Comparison of ENCODE assay signal across 15 mouse cellular contexts in genomic region chr11:102293971-102294370, GRCm38 (mm10). TPM values are rescaled to one million over a fixed set of nuclear protein-coding genes. Genes with fewer than 3 reads are reported as not detected.
DNase-seq lines count a peak whose midpoint lies in the region; ATAC-seq lines count a peak whose summit lies in the region.
"Had no signal": no experiment of that assay in that cellular context is flagged by ENCODE, and none has a peak within 500 bp of the region (broad histone marks: within the 10 kb centered on the region; RNA-seq: fewer than 3 reads in every experiment).

No protein-coding gene starts in this region.

- H3K4me1 ChIP-seq in forebrain, embryonic 13.5 days = peaks cover 26% of the 10 kb centered on the region
- H3K4me1 ChIP-seq in forebrain, embryonic 16.5 days (replicated peaks; ENCODE audit: control insufficient read depth, insufficient read depth, low read length) = peaks cover 21% of the 10 kb centered on the region
- H3K4me1 ChIP-seq in megakaryocyte, embryonic 14.5 days = peaks cover 62% of the 10 kb centered on the region
- H3K4me1 ChIP-seq in embryonic facial prominence, embryonic 12.5 days = peaks cover 24% of the 10 kb centered on the region
- H3K4me1 ChIP-seq in limb, embryonic 13.5 days = peaks cover 30% of the 10 kb centered on the region

- 97% methylated on average over 13 of the region's 13 CpGs for WGBS in forebrain, embryonic 13.5 days
- WGBS in forebrain, embryonic 16.5 days = 94% methylated on average over 13 of the region's 13 CpGs
- WGBS in embryonic facial prominence, embryonic 12.5 days = 95% methylated on average over 13 of the region's 13 CpGs
- WGBS in limb, embryonic 13.5 days = 94% methylated on average over 13 of the region's 13 CpGs

- DNase-seq in adrenal gland, postnatal 14 days = no peak
- no peak for DNase-seq in ovary, postnatal 14 days (ENCODE audit: low spot score)
- DNase-seq: cerebellum, adult 11 months; embryo, embryonic 11 days; kidney, adult 2 months; liver, postnatal 0 days; right cerebral cortex, postnatal 14 days had no signal

- peak overlapping the region; percentile 95; the same call in 1 of the 2 replicates for H3K9ac ChIP-seq in forebrain, embryonic 13.5 days
- H3K9ac ChIP-seq in forebrain, embryonic 16.5 days (replicated peaks; ENCODE audit: low read depth, low read length) = no peak overlapping the region
- H3K9ac ChIP-seq in embryonic facial prominence, embryonic 12.5 days = 0 out of 2 replicates have a peak overlapping the region, but pooled peaks have one; percentile 90
- H3K9ac ChIP-seq in limb, embryonic 13.5 days = peak overlapping the region; percentile 95

- no peak overlapping the region; the same call in 1 of the 2 replicates for H3K4me3 ChIP-seq in forebrain, embryonic 13.5 days
- H3K4me3 ChIP-seq in forebrain, embryonic 16.5 days (replicated peaks; ENCODE audit: low read length) = no peak overlapping the region
- H3K4me3 ChIP-seq in megakaryocyte, embryonic 14.5 days (replicated peaks) = peak overlapping the region; percentile 18
- no peak overlapping the region for H3K4me3 ChIP-seq in embryonic facial prominence, embryonic 12.5 days
- no peak overlapping the region for H3K4me3 ChIP-seq in limb, embryonic 13.5 days

- H3K9me3 ChIP-seq in forebrain, embryonic 13.5 days (replicated peaks) = no peaks in the 10 kb centered on the region
- no peaks in the 10 kb centered on the region for H3K9me3 ChIP-seq in forebrain, embryonic 16.5 days (ENCODE audit: control insufficient read depth, low read length)
- H3K9me3 ChIP-seq in megakaryocyte, embryonic 14.5 days = no peaks in the 10 kb centered on the region
- no peaks in the 10 kb centered on the region for H3K9me3 ChIP-seq in embryonic facial prominence, embryonic 12.5 days
- H3K9me3 ChIP-seq in limb, embryonic 13.5 days = no peaks in the 10 kb centered on the region

- peak overlapping the region; percentile 84; the same call in 1 of the 2 replicates for H3K4me2 ChIP-seq in forebrain, embryonic 13.5 days
- no peak overlapping the region for H3K4me2 ChIP-seq in forebrain, embryonic 16.5 days (ENCODE audit: low read length)
- H3K4me2 ChIP-seq in embryonic facial prominence, embryonic 12.5 days (replicated peaks) = peak overlapping the region; percentile 86; the same call in 1 of the 2 replicates
- peak overlapping the region; percentile 94 for H3K4me2 ChIP-seq in limb, embryonic 13.5 days (replicated peaks)

- peaks cover 54% of the 10 kb centered on the region for H3K36me3 ChIP-seq in forebrain, embryonic 13.5 days (ENCODE audit: poor library complexity, severe bottlenecking)
- peaks cover 18% of the 10 kb centered on the region for H3K36me3 ChIP-seq in forebrain, embryonic 16.5 days (ENCODE audit: control insufficient read depth, insufficient read depth)
- peaks cover 60% of the 10 kb centered on the region for H3K36me3 ChIP-seq in megakaryocyte, embryonic 14.5 days (replicated peaks; ENCODE audit: low read length)
- peaks cover 58% of the 10 kb centered on the region for H3K36me3 ChIP-seq in embryonic facial prominence, embryonic 12.5 days
- H3K36me3 ChIP-seq in limb, embryonic 13.5 days = peaks cover 55% of the 10 kb centered on the region

- no peaks in the 10 kb centered on the region for H3K27me3 ChIP-seq in forebrain, embryonic 13.5 days
- no peaks in the 10 kb centered on the region for H3K27me3 ChIP-seq in forebrain, embryonic 16.5 days (replicated peaks; ENCODE audit: control insufficient read depth, insufficient read depth, low read length)
- H3K27me3 ChIP-seq in megakaryocyte, embryonic 14.5 days (replicated peaks) = no peaks in the 10 kb centered on the region
- H3K27me3 ChIP-seq in embryonic facial prominence, embryonic 12.5 days = no peaks in the 10 kb centered on the region
- H3K27me3 ChIP-seq in limb, embryonic 13.5 days = no peaks in the 10 kb centered on the region

- H3K27ac ChIP-seq in forebrain, embryonic 13.5 days = no peak overlapping the region
- no peak overlapping the region for H3K27ac ChIP-seq in forebrain, embryonic 16.5 days (ENCODE audit: low read length)
- H3K27ac ChIP-seq in embryonic facial prominence, embryonic 12.5 days = no peak overlapping the region
- no peak overlapping the region for H3K27ac ChIP-seq in limb, embryonic 13.5 days
- H3K27ac ChIP-seq: macrophage had no signal

- no peak for ATAC-seq in forebrain, embryonic 13.5 days
- ATAC-seq in forebrain, embryonic 16.5 days = no peak
- ATAC-seq in megakaryocyte, adult 5-6 weeks (ENCODE audit: poor library complexity, severe bottlenecking) = no peak
- no peak for ATAC-seq in embryonic facial prominence, embryonic 12.5 days (ENCODE audit: insufficient number of reproducible peaks, insufficient read depth, low FRiP score, low TSS enrichment)
- no peak for ATAC-seq in limb, embryonic 13.5 days (ENCODE audit: low FRiP score, low read depth)
- ATAC-seq: liver, postnatal 0 days had no signal

RNA-seq across cellular contexts. Expression of gene Atxn7l3, which starts 2.5 kb away (rescaled TPM):
- polyA plus RNA-seq in forebrain, embryonic 13.5 days (2015; fragmentation: Nextera tagmentation; extraction: Ambion mirVana) = 21.8 and 22.7 TPM in 2 replicates
- polyA plus RNA-seq in forebrain, embryonic 16.5 days (2015; fragmentation: Nextera tagmentation; extraction: Ambion mirVana) = 28.5 and 29.5 TPM in 2 replicates
- 64.8 and 80.0 TPM in 2 replicates for polyA plus RNA-seq in megakaryocyte, embryonic 14.5 days (2012; ENCODE audit: insufficient read depth, low replicate concordance)
- 24.9 and 26.9 TPM in 2 replicates for total RNA-seq in megakaryocyte, adult 5-6 weeks (2015)
- total RNA-seq in megakaryocyte, adult 5-6 weeks (2017) = 25.5 and 25.7 TPM in 2 replicates
- 25.0 and 26.1 TPM in 2 replicates for polyA plus RNA-seq in embryonic facial prominence, embryonic 12.5 days (2016; fragmentation: Nextera tagmentation; extraction: Ambion mirVana)
- polyA plus RNA-seq in limb, embryonic 13.5 days (2015; fragmentation: Nextera tagmentation; extraction: Ambion mirVana) = 20.7 and 21.4 TPM in 2 replicates
- 47.9 and 53.4 TPM in 2 replicates for total RNA-seq in adrenal gland, postnatal 14 days (2021)

RNA-seq across cellular contexts. Expression of gene Tmub2, which starts 9.2 kb away (rescaled TPM):
- polyA plus RNA-seq in forebrain, embryonic 13.5 days (2015; fragmentation: Nextera tagmentation; extraction: Ambion mirVana) = 63.2 and 69.6 TPM in 2 replicates
- polyA plus RNA-seq in forebrain, embryonic 16.5 days (2015; fragmentation: Nextera tagmentation; extraction: Ambion mirVana) = 75.8 and 78.7 TPM in 2 replicates
- 46.7 and 48.3 TPM in 2 replicates for polyA plus RNA-seq in megakaryocyte, embryonic 14.5 days (2012; ENCODE audit: insufficient read depth, low replicate concordance)
- 20.8 and 22.0 TPM in 2 replicates for total RNA-seq in megakaryocyte, adult 5-6 weeks (2015)
- total RNA-seq in megakaryocyte, adult 5-6 weeks (2017) = 27.0 and 27.5 TPM in 2 replicates
- 48.9 and 53.6 TPM in 2 replicates for polyA plus RNA-seq in embryonic facial prominence, embryonic 12.5 days (2016; fragmentation: Nextera tagmentation; extraction: Ambion mirVana)
- polyA plus RNA-seq in limb, embryonic 13.5 days (2015; fragmentation: Nextera tagmentation; extraction: Ambion mirVana) = 52.8 and 57.3 TPM in 2 replicates
- 40.1 and 40.4 TPM in 2 replicates for total RNA-seq in adrenal gland, postnatal 14 days (2021)

RNA-seq across cellular contexts. Expression of gene Asb16, which starts 25.4 kb away (rescaled TPM):
- not detected in 2 replicates for polyA plus RNA-seq in forebrain, embryonic 13.5 days (2015; fragmentation: Nextera tagmentation; extraction: Ambion mirVana)
- not detected in 2 replicates for polyA plus RNA-seq in forebrain, embryonic 16.5 days (2015; fragmentation: Nextera tagmentation; extraction: Ambion mirVana)
- not detected in 2 replicates for polyA plus RNA-seq in megakaryocyte, embryonic 14.5 days (2012; ENCODE audit: insufficient read depth, low replicate concordance)
- 0.04 TPM in 1 of 2 replicates, not detected in the other for total RNA-seq in megakaryocyte, adult 5-6 weeks (2015)
- not detected in 2 replicates for total RNA-seq in megakaryocyte, adult 5-6 weeks (2017)
- 0.10 and 0.18 TPM in 2 replicates for polyA plus RNA-seq in embryonic facial prominence, embryonic 12.5 days (2016; fragmentation: Nextera tagmentation; extraction: Ambion mirVana)
- 0.22 TPM in 2 replicates for polyA plus RNA-seq in limb, embryonic 13.5 days (2015; fragmentation: Nextera tagmentation; extraction: Ambion mirVana)
- total RNA-seq in adrenal gland, postnatal 14 days (2021) = 0.11 and 0.19 TPM in 2 replicates
- polyA plus RNA-seq: C2C12; liver, postnatal 0 days; macrophage had no signal

RNA-seq across cellular contexts. Expression of gene Ubtf, which starts 25.6 kb away (rescaled TPM):
- polyA plus RNA-seq in forebrain, embryonic 13.5 days (2015; fragmentation: Nextera tagmentation; extraction: Ambion mirVana) = 96.1 and 98.8 TPM in 2 replicates
- 99.1 and 116 TPM in 2 replicates for polyA plus RNA-seq in forebrain, embryonic 16.5 days (2015; fragmentation: Nextera tagmentation; extraction: Ambion mirVana)
- polyA plus RNA-seq in megakaryocyte, embryonic 14.5 days (2012; ENCODE audit: insufficient read depth, low replicate concordance) = 46.9 and 85.8 TPM in 2 replicates
- 19.6 and 22.4 TPM in 2 replicates for total RNA-seq in megakaryocyte, adult 5-6 weeks (2015)
- total RNA-seq in megakaryocyte, adult 5-6 weeks (2017) = 82.8 and 90.2 TPM in 2 replicates
- 103 and 114 TPM in 2 replicates for polyA plus RNA-seq in embryonic facial prominence, embryonic 12.5 days (2016; fragmentation: Nextera tagmentation; extraction: Ambion mirVana)
- polyA plus RNA-seq in limb, embryonic 13.5 days (2015; fragmentation: Nextera tagmentation; extraction: Ambion mirVana) = 83.9 and 85.9 TPM in 2 replicates
- 102 and 106 TPM in 2 replicates for total RNA-seq in adrenal gland, postnatal 14 days (2021)

RNA-seq across cellular contexts. Expression of gene BC030867, which starts 45.3 kb away (rescaled TPM):
- 11.0 and 13.7 TPM in 2 replicates for polyA plus RNA-seq in forebrain, embryonic 13.5 days (2015; fragmentation: Nextera tagmentation; extraction: Ambion mirVana)
- 5.4 and 5.5 TPM in 2 replicates for polyA plus RNA-seq in forebrain, embryonic 16.5 days (2015; fragmentation: Nextera tagmentation; extraction: Ambion mirVana)
- polyA plus RNA-seq in megakaryocyte, embryonic 14.5 days (2012; ENCODE audit: insufficient read depth, low replicate concordance) = 2.6 and 4.2 TPM in 2 replicates
- 8.7 and 12.8 TPM in 2 replicates for total RNA-seq in megakaryocyte, adult 5-6 weeks (2015)
- total RNA-seq in megakaryocyte, adult 5-6 weeks (2017) = 4.6 and 5.0 TPM in 2 replicates
- polyA plus RNA-seq in embryonic facial prominence, embryonic 12.5 days (2016; fragmentation: Nextera tagmentation; extraction: Ambion mirVana) = 20.6 and 21.7 TPM in 2 replicates
- 15.8 and 16.1 TPM in 2 replicates for polyA plus RNA-seq in limb, embryonic 13.5 days (2015; fragmentation: Nextera tagmentation; extraction: Ambion mirVana)
- total RNA-seq in adrenal gland, postnatal 14 days (2021) = 1.7 and 2.3 TPM in 2 replicates
